Mouse (Mus musculus): ENCODE data around the gene Zic1. TPM values are rescaled to one million over a fixed set of nuclear protein-coding genes. Genes with fewer than 3 reads are reported as not detected.

The Zic1 gene
- polyA plus RNA-seq, 1 experiment: not detected

DNA sequence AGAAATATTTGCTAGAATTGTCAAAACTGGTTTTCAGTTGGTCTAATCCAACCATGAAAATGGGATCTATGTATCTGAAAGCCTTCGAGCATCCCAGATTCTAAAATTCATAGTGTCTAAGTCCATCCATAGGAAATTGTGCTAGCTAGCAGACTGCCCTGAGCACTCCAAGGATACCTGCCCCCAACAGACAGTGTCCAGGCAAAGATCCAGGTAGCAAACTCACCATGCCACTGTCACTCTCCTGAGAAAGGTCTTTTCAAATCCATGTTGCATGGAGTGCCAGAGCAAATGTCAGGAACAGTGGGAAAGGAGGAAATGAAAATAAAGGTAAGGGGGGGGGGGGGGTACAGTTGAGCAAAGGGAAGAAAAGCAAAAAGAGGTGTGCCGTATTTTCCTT lies 18.0 kb downstream of the Zic1 start:
- H3K36me3 ChIP-seq (replicated peaks; ENCODE audit: low read length): no peaks in the 10 kb centered on the region
- 0 out of 2 replicates have a peak, but pooled peaks cover 3% of the 10 kb centered on the region for H3K4me1 ChIP-seq
- peaks cover 26% of the 10 kb centered on the region for H3K27me3 ChIP-seq (replicated peaks)
- no peak overlapping the region for H3K4me3 ChIP-seq (replicated peaks)
- TF ChIP-seq GATA1 (IDR thresholded peaks at IDR 0.05; ENCODE audit: borderline replicate concordance, low read length): no peak
- no peak for TF ChIP-seq FLI1 (IDR thresholded peaks at IDR 0.05; ENCODE audit: low read length)
- peaks cover 8% of the 10 kb centered on the region for H3K9me3 ChIP-seq

Other genes starting within 250 kb of the Zic1 start
- 2.3 TPM in 1 of 2 replicates, not detected in the other for gene Zic4, start 3.4 kb downstream of the Zic1 start, polyA plus RNA-seq (2012; ENCODE audit: insufficient read depth, low replicate concordance)

All from megakaryocyte, embryonic 14.5 days (primary cell).